Mouse (Mus musculus) kidney, postnatal 10 days (tissue): Measurements from ENCODE around the gene Gm21992.
"Not testable (repeated sequence)": the region's sequence is repeated elsewhere in the genome, so short reads cannot be mapped to it uniquely, and the experiment has no call there.

Source experiments
- DNase-seq: peaks from one replicate; pipeline ENCODE4 v3.0.0; 2021; ENCODE audit warnings: mixed read lengths

Gene Gm21992

DNA sequence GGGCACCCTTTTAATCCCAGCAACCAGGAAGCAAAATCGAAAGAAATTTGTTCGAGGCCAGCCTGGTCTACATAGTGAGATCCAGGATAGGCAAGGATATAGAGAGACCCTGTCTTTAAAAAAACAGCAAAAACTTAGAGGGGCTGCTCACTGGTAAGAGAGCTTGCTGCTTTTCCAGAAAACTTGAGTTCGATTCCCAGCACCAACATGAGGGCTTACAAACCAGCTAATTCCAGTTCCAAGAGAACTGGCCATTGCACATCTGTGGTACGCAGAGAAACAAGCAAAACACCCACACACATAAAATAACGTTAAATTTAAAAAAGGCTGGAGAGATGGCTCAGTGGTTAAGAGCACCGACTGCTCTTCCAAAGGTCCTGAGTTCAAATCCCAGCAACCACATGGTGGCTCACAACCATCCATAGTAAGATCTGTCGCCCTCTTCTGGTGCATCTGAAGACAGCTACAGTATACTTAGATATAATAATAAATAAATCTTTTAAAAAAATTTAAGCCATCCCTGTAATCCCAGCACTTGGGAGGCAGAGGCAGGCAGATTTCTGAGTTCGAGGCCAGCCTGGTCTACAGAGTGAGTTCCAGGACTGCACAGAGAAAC, 1.0 kb upstream of the Gm21992 start:
- not testable (repeated sequence) for DNase-seq

DNA sequence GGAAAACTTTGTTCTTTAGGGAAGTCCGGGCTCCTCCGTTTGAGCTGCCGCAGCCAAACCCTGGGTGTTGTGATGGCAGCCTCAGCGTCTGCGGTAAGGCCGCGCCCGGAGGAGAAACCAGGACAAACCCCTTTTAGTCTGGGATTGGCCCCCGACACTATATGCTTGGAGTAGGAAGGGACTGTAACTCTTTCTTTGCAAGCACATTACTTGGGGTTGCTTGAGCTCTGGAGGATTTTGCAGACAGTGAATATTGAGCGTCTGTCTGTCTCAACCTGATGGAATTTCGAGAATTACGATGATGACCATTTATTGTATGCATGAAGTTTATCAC, 464 bp upstream of the Gm21992 start:
- DNase-seq, result no peak

- DNase-seq, result no peak
Measured at GRCm38 (mm10) chr19:4810746-4811062, 708 bp downstream of the Gm21992 start.

DNA sequence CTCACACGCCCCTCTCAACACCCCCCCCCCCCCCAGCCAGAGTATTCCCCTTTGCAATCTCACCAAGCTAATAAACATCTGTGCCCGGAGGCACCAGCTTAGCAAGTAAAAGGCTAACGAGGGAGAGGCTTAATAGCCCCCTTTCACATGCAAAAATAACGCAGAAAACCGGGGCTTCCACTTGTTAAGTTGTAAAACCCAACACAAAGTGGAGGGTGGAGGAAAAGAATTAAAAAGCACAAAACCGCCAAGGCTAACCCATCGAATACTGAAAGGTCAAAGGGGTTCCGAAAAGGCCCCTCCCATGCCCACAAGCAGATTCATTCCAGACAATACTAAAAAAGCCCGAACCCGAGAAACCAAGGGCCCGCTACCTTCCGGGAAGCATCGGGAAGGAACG, 1.1 kb downstream of the Gm21992 start:
- DNase-seq, result no peak

- DNase-seq, result no peak
Measured at GRCm38 (mm10) chr19:4803283-4803682, 8.1 kb downstream of the Gm21992 start.

DNA sequence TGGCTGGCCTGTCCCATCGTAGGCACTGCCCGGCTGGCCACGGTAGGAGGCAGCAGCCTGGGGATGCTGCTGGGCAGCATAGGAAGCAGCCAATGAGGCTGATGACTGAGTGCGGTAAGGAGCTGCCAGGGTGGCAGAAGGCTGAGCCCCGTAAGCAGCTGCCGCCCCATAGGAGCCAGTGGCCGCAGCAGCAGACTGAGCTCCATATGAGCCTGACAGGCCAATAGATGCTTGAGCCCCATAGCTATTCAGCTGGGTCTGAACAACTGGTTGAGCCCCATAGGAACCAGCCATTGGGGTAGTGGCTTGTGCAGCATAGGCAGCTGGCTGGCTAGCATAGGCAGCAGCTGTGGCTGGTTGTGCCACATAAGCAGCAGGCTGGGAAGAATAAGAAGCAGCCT, 8.7 kb downstream of the Gm21992 start:
- DNase-seq, result no peak

DNA sequence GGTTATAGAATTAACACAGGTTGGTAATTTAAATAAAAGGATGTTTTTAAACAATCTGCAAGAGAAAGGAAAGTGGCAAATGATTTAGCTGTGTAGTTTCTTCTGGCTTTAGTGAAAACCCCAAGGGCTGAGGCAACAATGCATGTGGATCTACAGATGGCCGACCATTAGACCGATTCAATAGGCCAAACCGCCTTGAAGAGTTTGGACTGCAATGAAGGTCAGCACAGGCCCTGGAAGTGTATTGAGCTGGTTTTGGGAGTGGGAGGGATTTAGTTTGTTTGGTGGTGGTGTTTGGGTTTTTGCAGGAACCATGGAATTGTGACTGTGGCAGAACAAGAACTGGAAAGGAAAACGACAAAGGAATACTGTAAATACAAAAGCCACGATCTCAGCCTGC, 12.3 kb downstream of the Gm21992 start:
- DNase-seq, result no peak

DNA sequence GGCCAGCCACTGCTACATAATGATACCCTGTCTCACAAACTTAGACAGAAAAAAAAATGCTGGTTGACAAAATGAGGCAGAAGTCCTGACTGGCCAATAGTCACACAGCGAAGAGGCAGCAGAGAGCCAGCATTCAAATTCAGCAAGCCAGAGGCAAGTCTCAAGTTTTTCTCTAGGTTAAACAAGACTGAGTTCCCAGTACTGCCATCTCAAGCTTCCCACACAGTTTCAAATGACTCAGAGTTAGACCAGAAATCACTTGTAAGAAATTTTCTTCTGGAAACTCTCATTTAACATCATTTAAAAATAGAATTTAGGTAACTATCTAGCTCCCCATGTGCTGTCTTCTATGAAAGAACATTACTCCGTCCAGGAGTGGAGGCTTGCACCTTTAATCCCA, 13.6 kb downstream of the Gm21992 start:
- DNase-seq, result no peak

DNA sequence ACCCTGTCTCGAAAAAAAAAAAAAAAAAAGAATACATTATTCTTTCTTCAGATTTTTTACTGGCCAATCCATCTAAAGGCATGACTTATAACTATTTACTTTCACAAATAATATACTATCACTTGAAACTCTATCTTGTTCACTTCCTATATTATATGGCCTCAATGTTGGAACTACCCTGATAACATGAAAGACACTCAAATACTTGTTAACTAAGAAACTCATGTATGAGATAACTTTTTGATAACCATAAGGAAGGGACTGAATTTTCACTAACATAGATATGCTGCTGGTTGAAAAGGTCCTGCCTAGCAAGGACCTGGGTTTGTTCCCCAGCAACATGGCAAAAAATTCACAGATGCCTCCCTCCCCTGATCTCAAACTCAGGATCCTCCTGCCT, 15.5 kb downstream of the Gm21992 start:
- no peak for DNase-seq

DNA sequence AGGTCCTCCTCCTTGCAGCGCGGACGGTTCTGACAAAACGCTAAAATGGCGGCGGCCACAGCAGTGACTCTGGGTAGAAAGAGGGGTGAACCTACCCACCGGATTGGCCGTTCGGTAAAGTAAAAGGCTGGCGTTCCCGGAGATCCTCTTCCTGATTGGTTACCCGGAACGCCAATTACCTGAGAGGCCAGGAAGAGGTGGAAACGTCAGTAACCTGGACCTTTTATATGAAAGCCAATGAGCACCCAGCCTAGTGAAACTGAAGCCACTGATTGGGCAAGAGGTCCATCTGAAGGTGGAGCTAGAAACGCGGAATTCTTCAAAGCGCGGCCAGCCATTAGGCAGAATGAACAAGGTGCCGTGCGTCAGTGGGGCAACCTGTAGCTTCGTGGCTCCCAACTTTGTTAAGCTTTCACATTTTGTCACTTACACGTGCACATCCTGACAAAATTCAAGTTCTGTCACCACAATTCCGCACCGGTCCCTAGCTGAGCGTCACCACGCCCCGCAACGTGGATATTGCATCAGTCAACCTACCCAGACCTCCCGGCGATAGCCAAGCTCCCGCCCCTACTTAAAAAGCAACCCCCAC, 17.5 kb downstream of the Gm21992 start, which contains the start of gene Rbm4:
Gene Rbm4 (minus strand): TSS at position 71 of the 592 bp plus-strand sequence.
- peak; percentile 98 for DNase-seq

DNA sequence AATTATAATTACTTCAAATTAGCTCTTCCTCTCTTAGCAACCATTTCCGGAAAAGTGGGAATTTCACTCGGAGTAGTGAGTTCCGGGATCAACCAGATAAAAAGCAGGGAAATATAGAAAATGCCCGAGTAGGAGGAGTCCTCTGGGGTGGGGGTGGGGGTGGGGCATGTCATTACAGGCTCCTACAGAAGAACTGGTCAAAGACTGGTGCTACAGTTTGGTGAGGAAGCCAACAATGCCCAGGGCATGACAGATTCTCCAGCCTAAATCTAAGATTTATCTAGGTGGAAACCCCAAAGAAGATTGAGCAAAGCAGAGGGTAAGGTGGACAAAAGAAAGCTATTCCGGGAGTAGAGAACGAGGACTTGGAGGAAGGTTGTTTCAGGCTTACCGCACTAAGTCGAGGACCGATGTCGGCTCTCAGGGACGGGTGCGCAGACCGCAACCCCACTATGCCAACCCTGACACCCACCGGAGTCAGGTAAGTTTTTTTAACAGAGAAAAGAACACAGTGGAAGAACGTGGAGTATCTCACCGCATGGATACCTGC, 18.1 kb downstream of the Gm21992 start:
- DNase-seq, result no peak

- DNase-seq, result no peak
Measured at GRCm38 (mm10) chr19:4786313-4786712, 25.1 kb downstream of the Gm21992 start.

DNA sequence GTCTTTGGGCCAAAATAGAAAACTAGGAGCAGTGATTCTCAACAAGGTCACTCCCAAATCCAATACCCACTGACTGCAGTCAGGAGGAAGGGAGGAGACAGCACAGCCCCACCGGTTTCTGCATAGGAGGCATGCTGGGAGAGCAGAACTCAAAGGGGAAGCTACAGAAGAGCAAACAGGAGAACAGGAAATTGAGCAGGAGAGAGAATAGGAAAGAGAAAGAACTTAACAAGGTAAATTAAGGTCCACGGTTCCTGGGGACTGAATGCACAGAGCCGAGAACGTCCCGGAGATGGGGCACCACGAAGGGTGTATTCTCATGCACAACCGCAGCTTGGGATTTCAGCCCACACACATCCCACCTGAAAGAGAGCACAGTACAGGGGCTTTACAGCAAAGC, 26.2 kb downstream of the Gm21992 start:
- DNase-seq, result no peak

DNA sequence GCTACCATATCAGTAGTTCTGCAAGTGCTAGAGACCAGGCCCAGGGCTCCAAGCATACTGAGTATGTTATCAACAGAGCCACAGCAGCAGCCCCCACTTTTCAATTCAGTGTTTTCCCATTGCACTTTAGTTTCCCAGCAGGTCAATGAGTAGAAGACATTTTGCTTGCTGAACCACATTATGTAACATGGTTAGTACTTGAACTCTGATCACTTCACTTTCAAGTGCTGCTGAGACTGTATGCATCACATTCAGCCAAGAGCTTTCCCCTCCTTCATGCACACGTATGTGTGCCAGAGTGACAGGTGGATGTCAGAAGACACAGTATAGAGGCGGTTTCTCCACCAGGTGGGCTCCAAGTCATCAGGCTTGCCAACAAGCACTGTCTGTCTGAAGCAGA, 28.5 kb downstream of the Gm21992 start:
- no peak for DNase-seq

DNA sequence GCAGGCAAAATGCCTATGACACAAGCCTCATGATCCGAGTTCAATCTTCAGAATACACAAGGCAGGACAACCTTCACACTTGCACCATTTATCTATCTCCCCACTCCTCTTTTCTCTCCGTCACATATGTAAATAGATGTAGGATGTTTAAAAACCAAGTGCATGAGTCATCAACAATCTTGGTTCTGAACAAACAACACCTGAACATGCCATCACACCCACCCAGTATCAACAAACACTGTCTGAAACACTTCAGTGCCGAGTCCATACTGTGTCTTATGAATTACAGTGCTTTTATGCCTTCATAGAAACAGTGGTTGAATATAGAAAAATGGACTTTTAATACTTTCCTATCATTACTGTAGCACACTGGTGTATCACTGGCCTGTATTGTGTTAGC, 38.6 kb downstream of the Gm21992 start:
- DNase-seq, result no peak

- DNase-seq, result no peak
Measured at GRCm38 (mm10) chr19:4767507-4768148, 43.8 kb downstream of the Gm21992 start.

- peak; percentile 31 for DNase-seq
Measured at GRCm38 (mm10) chr19:4762876-4763275, 48.5 kb downstream of the Gm21992 start.

GRCm38 (mm10) chr19:4760544-4760943, 50.9 kb downstream of the Gm21992 start:
- not testable (repeated sequence) for DNase-seq

DNA sequence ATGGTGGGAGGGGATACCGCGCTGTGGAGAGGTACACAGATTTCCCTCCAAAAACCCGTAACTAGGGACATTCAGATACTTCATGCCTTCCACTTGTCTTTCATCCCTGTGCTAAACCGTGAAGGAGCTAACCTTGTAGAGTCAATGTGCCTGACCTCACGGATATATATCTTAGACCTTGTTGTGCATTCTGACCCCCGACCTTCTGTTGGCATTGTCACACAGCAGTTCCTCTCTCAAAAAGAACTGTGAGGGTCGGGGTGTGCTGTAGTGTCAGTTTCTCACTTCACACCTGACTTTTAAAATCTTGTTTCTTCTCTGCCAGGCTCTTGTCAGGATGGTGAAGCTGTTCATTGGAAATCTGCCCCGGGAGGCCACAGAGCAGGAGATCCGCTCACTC, 54.5 kb downstream of the Gm21992 start:
- peak; percentile 30 for DNase-seq

- peak; percentile 98 for DNase-seq
Measured at GRCm38 (mm10) chr19:4756193-4756911, 55.1 kb downstream of the Gm21992 start, which contains the start of gene Rbm4b. Gene Rbm4b (plus strand): TSS chr19:4756497.

DNA sequence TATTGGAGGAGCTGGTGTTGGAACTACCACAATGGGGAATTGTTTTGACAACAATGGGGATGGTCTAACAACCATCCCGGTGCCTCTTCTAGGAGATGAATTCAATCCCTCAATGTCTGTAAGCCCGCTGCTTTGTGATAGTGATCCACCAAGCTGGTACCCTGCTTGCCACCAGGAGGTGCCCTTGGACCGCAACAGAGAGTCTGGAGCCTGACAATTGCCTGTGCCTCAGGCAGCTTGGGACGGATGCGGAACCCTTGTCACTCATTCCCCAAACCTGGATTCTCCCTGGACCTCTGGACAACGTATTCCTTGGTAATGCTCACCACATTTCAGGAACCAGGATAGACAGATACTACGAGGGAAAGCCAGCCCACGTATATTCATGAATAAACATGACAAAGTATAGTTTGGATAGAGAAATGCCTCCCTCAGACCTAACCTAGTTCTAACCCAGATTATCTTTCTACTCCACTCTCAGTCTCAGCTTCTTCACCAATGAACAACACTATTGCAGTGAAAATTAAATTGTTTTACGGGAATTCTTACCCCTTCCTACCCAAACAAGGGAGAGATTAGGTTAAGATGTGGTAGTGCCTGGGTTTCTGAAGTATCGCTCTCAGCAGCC, 55.7 kb downstream of the Gm21992 start:
- DNase-seq, result peak; percentile 94

DNA sequence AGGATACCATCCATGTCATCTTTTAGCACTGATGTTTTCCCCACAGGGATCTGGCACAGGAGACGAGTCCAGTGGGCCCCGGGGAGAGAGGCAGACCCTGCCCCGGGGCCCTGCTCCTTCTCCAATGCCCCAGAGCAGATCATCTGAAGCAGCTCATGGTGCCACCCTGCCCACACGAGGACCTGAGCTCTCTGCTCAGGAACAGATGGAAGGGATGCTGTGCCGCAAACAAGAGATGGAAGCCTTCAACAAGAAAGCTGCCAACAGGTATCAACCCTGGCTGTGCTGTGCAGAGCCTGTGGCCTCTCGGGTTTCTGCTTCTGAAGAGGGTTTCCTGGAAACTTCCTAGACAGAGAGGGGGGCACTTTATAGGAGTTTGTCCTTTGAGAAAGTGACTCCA, 61.4 kb downstream of the Gm21992 start:
- no peak for DNase-seq

DNA sequence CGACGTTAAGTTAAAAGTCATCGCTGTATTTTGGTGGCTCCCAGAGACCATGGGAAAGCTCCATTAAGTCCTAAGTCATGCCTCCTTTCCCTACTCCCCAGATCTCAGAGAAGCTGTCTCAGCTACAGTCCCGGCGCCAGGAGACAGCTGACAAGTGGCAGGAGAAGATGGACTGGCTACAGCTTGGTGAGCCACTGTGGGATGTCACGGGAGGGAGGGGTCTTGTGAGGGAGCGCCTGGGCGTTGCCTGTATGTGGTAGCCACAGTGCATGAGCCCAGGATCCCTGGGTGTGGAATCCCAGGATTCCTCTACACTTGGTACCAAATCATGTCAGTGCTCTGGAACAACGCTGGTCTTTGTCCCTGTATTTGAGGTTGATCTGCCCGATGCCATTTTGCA, 62.9 kb downstream of the Gm21992 start:
- no peak for DNase-seq
